Mouse (Mus musculus): Measurements from ENCODE around the gene Cabp7.

Gene Cabp7

GRCm38 (mm10) chr11:4704072-4704964 is 42.3 kb downstream of the Cabp7 start, which contains the start of the genes Uqcr10 and Zmat5:
TSS of gene Uqcr10 (minus strand) at chr11:4704342.
TSS of gene Zmat5 (plus strand) at chr11:4704678.
- peak; percentile 94 for DNase-seq (ENCODE audit: low spot score)

- DNase-seq (ENCODE audit: low spot score), result no peak
Measured at GRCm38 (mm10) chr11:4703688-4704071, 42.9 kb downstream of the Cabp7 start.

GRCm38 (mm10) chr11:4700726-4701125 is 45.9 kb downstream of the Cabp7 start:
- no peak for DNase-seq (ENCODE audit: low spot score)

- peak; percentile 82 for DNase-seq (ENCODE audit: low spot score)
Measured at GRCm38 (mm10) chr11:4697043-4697983, 49.3 kb downstream of the Cabp7 start.

- DNase-seq (ENCODE audit: low spot score), result no peak
Measured at GRCm38 (mm10) chr11:4692162-4692561, 54.4 kb downstream of the Cabp7 start.

GRCm38 (mm10) chr11:4691213-4691612 is 55.4 kb downstream of the Cabp7 start:
- DNase-seq (ENCODE audit: low spot score), result no peak

GRCm38 (mm10) chr11:4690353-4690752 is 56.2 kb downstream of the Cabp7 start:
- DNase-seq (ENCODE audit: low spot score), result no peak

- no peak for DNase-seq (ENCODE audit: low spot score)
Measured at GRCm38 (mm10) chr11:4688632-4689380, 57.8 kb downstream of the Cabp7 start.

- no peak for DNase-seq (ENCODE audit: low spot score)
Measured at GRCm38 (mm10) chr11:4687874-4688273, 58.7 kb downstream of the Cabp7 start.

GRCm38 (mm10) chr11:4687027-4687426 is 59.6 kb downstream of the Cabp7 start:
- DNase-seq (ENCODE audit: low spot score), result no peak
